In the genomic region with DNA sequence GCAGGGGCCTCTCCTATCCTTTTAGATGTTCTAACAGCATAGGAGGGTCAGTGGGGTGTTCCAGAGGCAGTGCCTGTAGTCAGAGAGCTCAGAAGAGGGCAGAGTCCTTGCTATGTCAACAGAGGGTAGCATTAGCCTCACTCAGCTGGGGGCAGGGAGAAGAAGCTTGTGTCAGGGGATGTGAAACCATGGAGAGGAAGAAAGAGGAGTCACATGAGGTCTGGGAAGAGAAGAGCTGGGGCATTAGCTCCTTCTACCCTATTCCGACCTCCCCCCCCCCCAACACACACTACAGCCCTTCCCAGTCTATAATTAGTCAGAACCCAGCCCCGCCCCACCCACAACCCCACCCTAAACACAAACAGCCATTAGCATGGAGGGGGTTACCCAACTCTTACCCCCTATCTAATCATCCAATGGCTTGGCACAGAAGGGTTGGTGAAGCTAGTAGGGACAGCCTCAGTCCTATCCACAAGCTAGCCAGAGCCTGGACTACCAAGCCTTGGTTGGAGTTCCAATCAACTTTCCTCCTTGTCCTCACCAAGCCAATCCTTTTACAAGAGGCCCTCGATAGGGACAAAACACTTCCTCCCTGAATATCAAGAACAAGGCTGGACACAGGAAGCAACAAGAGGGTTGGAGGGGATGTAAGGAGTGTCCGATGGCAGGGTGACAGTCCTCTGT, we compare ENCODE assay signal across 8 mouse cellular contexts. TPM values are rescaled to one million over a fixed set of nuclear protein-coding genes. Genes with fewer than 3 reads are reported as not detected.
A peak's percentile ranks its signal among the peaks of the same experiment; 100 is the strongest.
DNase-seq lines count a peak whose midpoint lies in the region; ATAC-seq and TF ChIP-seq lines count a peak whose summit lies in the region.

No protein-coding gene starts in this region.

- peak; percentile 68 for DNase-seq in lung, postnatal 0 days (ENCODE audit: low spot score)
- DNase-seq in lung, postnatal 4 days = no peak
- DNase-seq in kidney, postnatal 25 days = peak; percentile 40 to 74
- DNase-seq in monocyte, adult 2 months (ENCODE audit: low read depth in 1 of 2, low spot score in 2 of 2) = peak; percentile 64 to 67
- no peak for DNase-seq in thymus, postnatal 36 days
- no peak for DNase-seq in left cerebral cortex, postnatal 36 days (ENCODE audit: low spot score in 2 of 2)
- DNase-seq in thymus, adult 18-20 months = no peak

- no peak for ATAC-seq in lung, postnatal 0 days
- ATAC-seq in forebrain, embryonic 15.5 days (replicated peaks) = no peak

- no peak overlapping the region for H3K4me3 ChIP-seq in lung, postnatal 0 days (ENCODE audit: low read depth, low read length)
- H3K4me3 ChIP-seq in forebrain, embryonic 15.5 days = no peak overlapping the region; the same call in 1 of the 2 replicates

- intact Hi-C loops in left cerebral cortex, postnatal 36 days (cut with DNase I) = no loop called here

- no peak for TF ChIP-seq EP300 in lung, postnatal 0 days (IDR thresholded peaks at IDR 0.05)

- peak overlapping the region; percentile 90 for H3K27ac ChIP-seq in lung, postnatal 0 days (ENCODE audit: low read length)
- peak overlapping the region; percentile 94 for H3K27ac ChIP-seq in forebrain, embryonic 15.5 days (replicated peaks)

- no peaks in the 10 kb centered on the region for H3K27me3 ChIP-seq in lung, postnatal 0 days (replicated peaks; ENCODE audit: insufficient read depth, low read length)
- no peaks in the 10 kb centered on the region for H3K27me3 ChIP-seq in forebrain, embryonic 15.5 days

- 42% methylated on average over 4 of the region's 4 CpGs for WGBS in lung, postnatal 0 days
- 68% methylated on average over 4 of the region's 4 CpGs for WGBS in forebrain, embryonic 15.5 days

- no peak for TF ChIP-seq CTCF in lung, postnatal 0 days (IDR thresholded peaks at IDR 0.05)

- peaks cover 68% of the 10 kb centered on the region for H3K4me1 ChIP-seq in lung, postnatal 0 days (ENCODE audit: insufficient read depth, low read depth, low read length)
- peaks cover 92% of the 10 kb centered on the region for H3K4me1 ChIP-seq in forebrain, embryonic 15.5 days

- peak overlapping the region; percentile 81 for H3K4me2 ChIP-seq in lung, postnatal 0 days (replicated peaks; ENCODE audit: low read depth, low read length)
- H3K4me2 ChIP-seq in forebrain, embryonic 15.5 days (replicated peaks) = peak overlapping the region; percentile 84

- no peaks in the 10 kb centered on the region for H3K9me3 ChIP-seq in lung, postnatal 0 days (ENCODE audit: low read length)
- no peaks in the 10 kb centered on the region for H3K9me3 ChIP-seq in forebrain, embryonic 15.5 days

- no peak overlapping the region for H3K9ac ChIP-seq in lung, postnatal 0 days (replicated peaks; ENCODE audit: low read depth)
- H3K9ac ChIP-seq in forebrain, embryonic 15.5 days (replicated peaks) = 0 out of 2 replicates have a peak overlapping the region, but pooled peaks have one; percentile 22

- no peaks in the 10 kb centered on the region for H3K36me3 ChIP-seq in lung, postnatal 0 days (ENCODE audit: insufficient read depth, low read length)
- no peaks in the 10 kb centered on the region for H3K36me3 ChIP-seq in forebrain, embryonic 15.5 days

RNA-seq across cellular contexts. Expression of a gene that starts 2.9 kb away (rescaled TPM):
- polyA plus RNA-seq in lung, postnatal 0 days (2015; fragmentation: Nextera tagmentation; extraction: Ambion mirVana) = 73.1 and 104 TPM in 2 replicates
- polyA plus RNA-seq in forebrain, embryonic 15.5 days (2015; fragmentation: Nextera tagmentation; extraction: Ambion mirVana) = 113 and 118 TPM in 2 replicates
- 10 to 100 TPM; 42.2 to 54.0 TPM for total RNA-seq in left cerebral cortex, postnatal 36 days (2021)

RNA-seq across cellular contexts. Expression of a gene that starts 18.6 kb away (rescaled TPM):
- 4.4 and 5.0 TPM in 2 replicates for polyA plus RNA-seq in lung, postnatal 0 days (2015; fragmentation: Nextera tagmentation; extraction: Ambion mirVana)
- 58.5 and 62.2 TPM in 2 replicates for polyA plus RNA-seq in forebrain, embryonic 15.5 days (2015; fragmentation: Nextera tagmentation; extraction: Ambion mirVana)
- total RNA-seq in left cerebral cortex, postnatal 36 days (2021) = 10 to 100 TPM; 39.9 to 52.2 TPM

RNA-seq across cellular contexts. Expression of a gene that starts 28.3 kb away (rescaled TPM):
- 7.4 and 8.5 TPM in 2 replicates for polyA plus RNA-seq in lung, postnatal 0 days (2015; fragmentation: Nextera tagmentation; extraction: Ambion mirVana)
- polyA plus RNA-seq in forebrain, embryonic 15.5 days (2015; fragmentation: Nextera tagmentation; extraction: Ambion mirVana) = 42.8 and 42.9 TPM in 2 replicates
- 10 to 100 TPM; 45.3 to 54.5 TPM for total RNA-seq in left cerebral cortex, postnatal 36 days (2021)

RNA-seq across cellular contexts. Expression of a gene that starts 33.6 kb away (rescaled TPM):
- polyA plus RNA-seq in lung, postnatal 0 days (2015; fragmentation: Nextera tagmentation; extraction: Ambion mirVana) = 22.7 and 24.1 TPM in 2 replicates
- 79.8 and 83.6 TPM in 2 replicates for polyA plus RNA-seq in forebrain, embryonic 15.5 days (2015; fragmentation: Nextera tagmentation; extraction: Ambion mirVana)
- 100 to 1,000 TPM; 162 to 167 TPM for total RNA-seq in left cerebral cortex, postnatal 36 days (2021)

RNA-seq across cellular contexts. Expression of a gene that starts 37.2 kb away (rescaled TPM):
- polyA plus RNA-seq in lung, postnatal 0 days (2015; fragmentation: Nextera tagmentation; extraction: Ambion mirVana) = 13.0 and 14.4 TPM in 2 replicates
- polyA plus RNA-seq in forebrain, embryonic 15.5 days (2015; fragmentation: Nextera tagmentation; extraction: Ambion mirVana) = 5.5 and 5.8 TPM in 2 replicates
- total RNA-seq in left cerebral cortex, postnatal 36 days (2021) = 10 to 100 TPM in 1 of 2 experiments, 1 to 10 TPM in 1; 6.1 to 11.1 TPM

Comparison
In these comparisons a context has a peak if more than half of its experiments do, and no peak if none do; other contexts are left out.
1. DNase-seq: peak in lung, postnatal 0 days (single experiment), kidney, postnatal 25 days (2 of 2) and monocyte, adult 2 months (2 of 2); none in lung, postnatal 4 days (0 of 2), thymus, postnatal 36 days (0 of 2), left cerebral cortex, postnatal 36 days (0 of 2) and thymus, adult 18-20 months (0 of 2).